Mouse (Mus musculus) kidney, adult 8-10 months (tissue): ENCODE results near the gene Eif4a1.
"Not testable (repeated sequence)": the region's sequence is repeated elsewhere in the genome, so short reads cannot be mapped to it uniquely, and the experiment has no call there.

ENCODE experiments used
- DNase-seq, 2 experiments: peaks; one replicate each; pipeline ENCODE4 v3.0.0; 2022

Gene Eif4a1

DNA sequence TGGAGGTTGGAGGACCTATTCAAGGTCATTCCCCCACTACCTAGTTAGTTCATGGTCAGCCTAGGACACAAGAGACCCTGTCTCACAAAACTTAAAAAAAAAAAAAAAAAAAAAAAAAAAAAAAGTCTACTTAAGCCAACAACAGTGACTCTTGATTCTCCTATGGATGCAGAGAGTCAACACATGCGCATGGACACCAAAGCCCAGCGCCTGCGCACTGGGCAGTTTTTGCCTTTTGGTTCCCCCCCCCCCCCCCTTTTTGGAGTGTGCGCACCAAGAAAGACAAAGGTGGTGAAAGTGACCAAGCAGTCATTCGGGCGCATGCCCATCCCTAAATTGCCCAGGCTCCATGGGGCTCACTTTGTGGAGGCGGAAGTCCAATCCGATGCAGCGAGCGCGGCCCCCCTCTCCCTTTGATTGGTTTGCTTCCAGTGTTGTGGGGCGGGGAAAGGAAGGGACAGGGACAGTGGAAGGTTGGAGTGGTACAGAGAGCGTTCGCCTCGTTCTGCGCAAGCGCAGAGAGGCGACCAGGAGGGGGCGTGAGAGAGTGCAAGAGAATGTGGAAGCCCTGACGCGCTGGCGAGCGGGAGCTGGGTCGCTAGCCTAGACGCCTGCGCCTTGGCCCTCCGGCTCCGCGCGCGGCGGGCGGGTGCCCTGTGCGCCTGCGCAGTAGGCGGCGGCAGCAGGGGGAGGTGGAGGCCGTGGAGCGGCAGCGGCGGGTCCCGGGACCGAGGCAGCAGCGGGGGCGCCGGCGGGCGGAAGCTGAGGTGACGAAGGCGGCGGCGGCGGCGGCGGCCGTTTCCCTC is 39.7 kb downstream of the Eif4a1 start, which contains the start of gene Fxr2:
Gene Fxr2, plus strand, starts transcription at position 707 of the 806 bp plus-strand sequence.
- DNase-seq, result peak; percentile 100

- no peak for DNase-seq
Observed at GRCm38 (mm10) chr11:69629802-69630201, 42.4 kb downstream of the Eif4a1 start.

DNA sequence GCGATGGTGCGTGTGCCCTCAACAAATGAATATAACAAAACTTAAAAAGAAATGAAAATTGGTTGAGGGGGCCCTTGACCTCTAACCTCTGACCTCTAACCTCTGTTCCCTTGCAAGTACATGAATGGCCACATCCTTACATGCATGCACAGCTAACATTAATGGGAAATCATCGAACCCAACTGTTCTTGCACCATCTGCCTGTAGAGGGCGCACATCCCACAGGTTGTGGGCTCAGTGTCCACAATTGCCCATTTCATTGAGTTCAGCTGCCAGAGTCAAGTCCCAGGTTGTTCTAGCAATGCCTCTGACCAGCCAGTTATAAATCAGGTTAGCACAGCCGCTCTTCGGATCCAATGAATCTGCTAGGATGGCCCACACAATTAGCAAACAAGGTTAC is 43.9 kb downstream of the Eif4a1 start:
- DNase-seq, result peak; percentile 67 to 85

- DNase-seq, result not testable (repeated sequence)
Observed at GRCm38 (mm10) chr11:69624339-69624738, 47.9 kb downstream of the Eif4a1 start.

- DNase-seq, result no peak
Observed at GRCm38 (mm10) chr11:69623006-69623405, 49.2 kb downstream of the Eif4a1 start.

DNA sequence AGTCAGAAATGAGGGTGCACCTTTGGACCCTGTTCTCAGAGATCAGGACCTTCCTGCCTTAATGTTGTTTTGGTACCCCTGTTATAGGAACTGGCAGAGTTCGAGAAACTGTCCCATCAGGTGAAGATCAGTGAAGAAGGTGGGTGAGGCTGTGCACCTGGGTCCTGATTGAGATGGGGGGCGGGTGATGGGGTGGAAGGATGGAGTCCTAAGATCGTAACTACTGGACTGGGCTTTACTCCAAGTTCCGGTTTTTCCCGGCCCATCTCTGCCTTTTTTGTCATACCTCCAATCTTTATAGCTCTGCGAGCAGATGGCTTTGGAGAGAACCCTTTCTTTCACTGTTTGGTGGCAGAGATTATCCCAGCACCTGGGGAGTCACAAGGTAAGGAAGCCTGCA is 49.8 kb downstream of the Eif4a1 start:
- DNase-seq, result no peak

DNA sequence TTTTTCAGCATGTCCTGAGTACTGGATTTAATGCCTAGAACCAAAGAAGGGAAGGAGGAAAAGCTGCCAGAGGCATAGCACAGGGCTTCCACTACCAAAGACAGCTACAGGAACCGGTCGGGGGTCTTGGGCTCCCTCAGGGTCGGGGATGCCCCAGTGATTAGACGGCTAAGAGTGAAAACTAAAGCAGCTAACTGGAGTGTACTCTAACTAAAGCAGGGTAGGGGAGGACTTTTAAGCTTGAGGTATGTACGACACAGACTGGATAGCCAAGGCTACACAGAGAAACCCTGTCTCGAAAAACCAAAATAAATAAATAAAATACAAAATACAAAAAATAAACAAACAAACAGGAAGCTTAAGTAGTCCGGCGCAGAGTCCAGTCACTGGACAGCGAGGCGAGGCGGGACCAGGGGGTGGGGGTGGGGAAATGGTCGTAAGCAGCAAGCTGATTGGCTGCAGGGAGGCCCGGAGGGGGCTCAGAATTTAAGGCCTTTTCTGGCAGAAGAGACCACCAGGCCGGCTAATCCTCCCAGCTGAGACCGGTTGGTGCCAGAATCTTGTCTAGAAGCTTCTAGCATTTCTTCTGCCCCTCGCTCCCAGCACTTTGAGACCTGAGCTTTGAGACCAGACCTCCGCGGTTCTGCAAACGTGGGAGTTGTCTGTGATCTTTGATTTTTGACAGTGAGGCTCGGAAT is 50.5 kb downstream of the Eif4a1 start, which contains the start of gene Sat2:
Gene Sat2, plus strand, starts transcription at position 454 of the 698 bp plus-strand sequence.
- peak in 1 of 2 experiments; percentile 56 for DNase-seq

GRCm38 (mm10) chr11:69620394-69621081 is 51.7 kb downstream of the Eif4a1 start:
- no peak for DNase-seq

DNA sequence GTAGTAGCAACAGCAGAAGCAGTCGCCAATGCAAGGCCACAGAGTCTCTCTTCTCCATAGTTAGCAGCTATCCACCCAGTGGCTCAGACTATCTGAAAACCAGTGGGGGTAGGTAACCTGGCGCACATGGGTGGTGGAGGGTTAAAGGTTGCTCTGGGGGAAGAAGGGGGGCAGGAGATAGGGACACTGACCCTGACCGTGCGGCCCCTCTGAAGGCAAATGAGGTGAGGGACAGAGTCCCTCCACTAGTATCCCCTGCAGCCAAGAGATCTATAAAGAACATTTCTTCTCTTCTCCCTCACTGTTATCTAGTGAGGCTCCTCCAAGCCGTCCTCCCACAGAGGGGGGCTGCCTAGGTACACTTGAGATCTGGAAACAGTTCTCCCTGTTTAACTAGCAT is 54.4 kb downstream of the Eif4a1 start, which contains the start of gene Shbg:
Gene Shbg, minus strand, starts transcription at position 101 of the 400 bp plus-strand sequence.
- no peak for DNase-seq
